Mouse (Mus musculus): ENCODE measurements around the gene Naa38. TPM values are rescaled to one million over a fixed set of nuclear protein-coding genes. Genes with fewer than 3 reads are reported as not detected.
"Not testable (repeated sequence)": the region's sequence is repeated elsewhere in the genome, so short reads cannot be mapped to it uniquely, and the experiment has no call there.

Gene Naa38
- polyA plus RNA-seq (2012; fragmentation: generic; extraction: Trizol) = 229 TPM
- long read RNA-seq, experiment 1, transcript Naa38-202 (2 exons, 404 nt) = minor isoform, 17 of 97 reads
- long read RNA-seq, experiment 1, transcript Naa38-204 (3 exons, 671 nt) = major isoform, 79 of 97 reads
- long read RNA-seq, experiment 1, partial matches to known transcripts = 0 of 97 reads
- long read RNA-seq, experiment 1, other reads (novel, unspliced or antisense) = 1 of 97 reads
- long read RNA-seq, experiment 2, transcript Naa38-204 (3 exons, 671 nt) = major isoform, 7 of 7 reads
- long read RNA-seq, experiment 2, partial matches to known transcripts = 0 of 7 reads
- long read RNA-seq, experiment 2, other reads (novel, unspliced or antisense) = 0 of 7 reads

DNA sequence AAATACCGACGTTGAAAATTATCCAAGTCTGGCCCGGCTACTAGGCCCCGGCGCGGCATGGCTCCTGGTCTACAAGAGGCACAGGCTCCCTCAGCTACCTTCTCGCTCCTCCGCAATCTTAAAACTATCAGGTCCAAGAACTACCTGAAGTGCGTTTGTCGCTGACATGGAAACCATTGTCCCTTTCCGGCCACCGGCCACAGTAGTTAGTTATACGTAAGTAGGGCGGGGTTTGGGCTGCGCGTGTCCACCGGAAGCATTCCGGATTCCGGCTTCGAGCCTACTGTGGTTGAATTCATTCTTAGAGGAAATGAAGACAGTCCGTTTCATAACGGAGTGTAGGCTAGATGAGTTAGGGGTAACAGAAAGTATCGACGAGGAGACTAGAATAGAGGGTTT is at the start of gene Naa38, which contains the start of gene Cyb5d1:
Gene Naa38 (plus strand): TSS at position 253 of the 399 bp plus-strand sequence.
Gene Cyb5d1 (minus strand): TSS at position 397 of the 399 bp plus-strand sequence.
- H3K27me3 ChIP-seq (ENCODE audit: control insufficient read depth, insufficient read depth, insufficient read length); H3K79me3 ChIP-seq (ENCODE audit: low read depth); H3K36me3 ChIP-seq (ENCODE audit: control insufficient read depth, insufficient read depth): not testable (repeated sequence)
- Histone ChIP-seq H3K4me3 (ENCODE audit: insufficient read depth, poor library complexity, severe bottlenecking) (peak within 1 kb of the TSS; percentile 92), H3K79me2 (ENCODE audit: control insufficient read depth, insufficient read depth) (peaks cover 26% of the 10 kb centered on the region), H3ac (ENCODE audit: control insufficient read depth, insufficient read length, low read depth) (peak within 1 kb of the TSS; percentile 97)
- TF ChIP-seq MAX (IDR thresholded peaks at IDR 0.05) = peak; percentile 78

DNA sequence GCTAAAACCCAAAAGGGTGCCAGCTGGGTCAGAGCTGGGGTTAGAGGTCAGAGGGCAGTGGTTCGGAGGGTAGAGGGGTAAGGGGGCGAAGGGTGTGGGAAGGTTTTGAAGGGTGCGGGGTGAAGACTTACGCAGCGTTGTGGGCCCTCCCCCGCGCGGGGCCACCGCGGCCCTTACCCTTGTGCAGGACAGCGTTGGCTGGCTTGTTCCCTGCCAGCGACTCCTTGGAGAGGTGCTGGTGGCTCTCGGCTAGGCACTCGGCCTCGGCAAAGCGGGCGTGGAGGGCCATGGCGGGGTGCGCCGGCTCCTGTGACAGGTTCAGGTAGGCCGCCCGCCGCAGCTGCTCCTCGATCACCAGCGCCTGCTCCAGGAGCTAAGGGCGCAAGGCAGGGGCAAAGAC is 48.8 kb upstream of the Naa38 start:
- no peaks in the 10 kb centered on the region for H3K79me2 ChIP-seq (ENCODE audit: control insufficient read depth, insufficient read depth)
- no peaks in the 10 kb centered on the region for H3K27me3 ChIP-seq (ENCODE audit: control insufficient read depth, insufficient read depth, insufficient read length)
- H3K36me3 ChIP-seq (ENCODE audit: control insufficient read depth, insufficient read depth) = peaks cover 75% of the 10 kb centered on the region
- no peak for TF ChIP-seq USF1 (IDR thresholded peaks at IDR 0.05; ENCODE audit: low read depth)
- H3K79me3 ChIP-seq (ENCODE audit: low read depth) = no peaks in the 10 kb centered on the region
- H3K4me3 ChIP-seq (ENCODE audit: insufficient read depth, poor library complexity, severe bottlenecking) = no peak overlapping the region
- no peak overlapping the region for H3ac ChIP-seq (ENCODE audit: control insufficient read depth, insufficient read length, low read depth)

DNA sequence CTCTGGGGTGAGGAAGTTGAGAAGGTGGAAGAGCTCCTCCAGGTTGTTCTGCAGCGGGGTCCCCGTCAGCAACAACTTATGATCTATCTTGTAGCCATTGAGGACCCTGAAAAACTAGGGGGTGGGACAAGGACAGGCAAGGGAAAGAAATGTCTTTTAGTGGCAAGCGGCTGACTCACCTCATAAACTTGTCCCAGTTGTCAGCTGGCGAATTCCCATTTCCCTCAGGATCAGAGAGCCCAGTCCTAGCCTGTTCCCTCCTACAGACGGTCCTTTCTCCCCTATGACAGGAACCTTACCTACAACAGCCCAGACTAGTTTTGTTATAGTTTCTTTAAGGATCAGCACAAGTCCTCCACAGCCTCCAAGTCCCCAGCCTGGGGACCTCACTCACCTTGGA is 38.7 kb upstream of the Naa38 start:
- no peaks in the 10 kb centered on the region for H3K79me3 ChIP-seq (ENCODE audit: low read depth)
- TF ChIP-seq MYOG (IDR thresholded peaks at IDR 0.05; ENCODE audit: control insufficient read depth, extremely low read depth, insufficient read length) (no peak), MAX (IDR thresholded peaks at IDR 0.05) (no peak), USF1 (IDR thresholded peaks at IDR 0.05; ENCODE audit: low read depth) (no peak), FOSL1 (IDR thresholded peaks at IDR 0.05; ENCODE audit: insufficient read depth, low read length, poor library complexity, severe bottlenecking) (no peak), CTCF (IDR thresholded peaks at IDR 0.05; ENCODE audit: control insufficient read depth, insufficient read depth, insufficient read length) (no peak), CEBPB (IDR thresholded peaks at IDR 0.05; ENCODE audit: low read depth) (no peak), MYOD1 (IDR thresholded peaks at IDR 0.05; ENCODE audit: control insufficient read depth, insufficient read length, low read depth) (no peak)
- no peak overlapping the region for H3K4me3 ChIP-seq (ENCODE audit: insufficient read depth, poor library complexity, severe bottlenecking)
- peaks cover 93% of the 10 kb centered on the region for H3K36me3 ChIP-seq (ENCODE audit: control insufficient read depth, insufficient read depth)
- no peaks in the 10 kb centered on the region for H3K79me2 ChIP-seq (ENCODE audit: control insufficient read depth, insufficient read depth)
- H3K27me3 ChIP-seq (ENCODE audit: control insufficient read depth, insufficient read depth, insufficient read length) = no peaks in the 10 kb centered on the region
- no peak overlapping the region for H3ac ChIP-seq (ENCODE audit: control insufficient read depth, insufficient read length, low read depth)

DNA sequence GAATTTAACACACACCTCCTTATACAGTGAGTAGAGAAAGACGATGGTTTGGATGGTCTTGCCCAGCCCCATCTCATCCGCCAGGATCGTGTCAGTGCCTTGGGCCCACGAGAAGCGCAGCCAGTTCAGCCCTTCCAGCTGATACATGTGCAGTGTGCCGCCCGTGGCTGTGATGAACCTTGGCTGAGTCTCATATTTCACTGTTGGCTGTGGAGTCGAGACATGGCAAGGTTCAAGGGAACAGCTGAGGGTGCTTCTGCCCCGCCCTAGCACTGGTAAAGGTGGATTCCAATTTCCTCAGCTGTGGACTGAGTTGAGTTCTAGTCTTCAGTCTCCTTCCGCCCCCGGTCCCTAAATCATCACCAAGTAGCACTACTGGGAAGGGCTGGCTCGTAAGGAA is 37.6 kb upstream of the Naa38 start:
- Histone ChIP-seq H3ac (ENCODE audit: control insufficient read depth, insufficient read length, low read depth) (no peak overlapping the region), H3K79me3 (ENCODE audit: low read depth) (no peaks in the 10 kb centered on the region), H3K4me3 (ENCODE audit: insufficient read depth, poor library complexity, severe bottlenecking) (no peak overlapping the region), H3K27me3 (ENCODE audit: control insufficient read depth, insufficient read depth, insufficient read length) (no peaks in the 10 kb centered on the region), H3K36me3 (ENCODE audit: control insufficient read depth, insufficient read depth) (peaks cover 91% of the 10 kb centered on the region), H3K79me2 (ENCODE audit: control insufficient read depth, insufficient read depth) (no peaks in the 10 kb centered on the region)
- no peak for TF ChIP-seq USF1 (IDR thresholded peaks at IDR 0.05; ENCODE audit: low read depth)
- no peak for TF ChIP-seq CTCF (IDR thresholded peaks at IDR 0.05; ENCODE audit: control insufficient read depth, insufficient read depth, insufficient read length)
- no peak for TF ChIP-seq MYOD1 (IDR thresholded peaks at IDR 0.05; ENCODE audit: control insufficient read depth, insufficient read length, low read depth)
- no peak for TF ChIP-seq MYOG (IDR thresholded peaks at IDR 0.05; ENCODE audit: control insufficient read depth, extremely low read depth, insufficient read length)
- no peak for TF ChIP-seq CEBPB (IDR thresholded peaks at IDR 0.05; ENCODE audit: low read depth)
- TF ChIP-seq MAX (IDR thresholded peaks at IDR 0.05) = no peak
- no peak for TF ChIP-seq FOSL1 (IDR thresholded peaks at IDR 0.05; ENCODE audit: insufficient read depth, low read length, poor library complexity, severe bottlenecking)

DNA sequence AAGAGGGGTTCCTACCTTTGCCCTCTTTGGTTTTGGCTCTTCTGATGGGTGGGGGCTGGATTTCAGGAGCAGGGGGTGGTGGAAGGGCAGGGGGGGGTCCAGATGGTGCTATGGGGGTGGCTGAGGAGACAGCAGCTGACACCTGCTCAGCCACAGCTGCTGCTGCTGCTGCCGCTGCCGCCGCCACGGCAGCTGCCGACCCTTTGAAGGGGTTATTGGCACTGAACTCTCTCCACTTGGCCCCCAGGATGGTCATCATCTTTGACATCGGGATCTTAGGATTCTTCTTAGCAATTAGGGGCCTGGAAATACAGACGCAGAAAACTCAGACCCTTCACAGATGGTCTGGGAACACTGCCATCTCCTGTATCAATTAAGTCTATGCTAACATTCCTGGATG is 33.3 kb upstream of the Naa38 start:
- TF ChIP-seq CTCF (IDR thresholded peaks at IDR 0.05; ENCODE audit: control insufficient read depth, insufficient read depth, insufficient read length) (no peak), CEBPB (IDR thresholded peaks at IDR 0.05; ENCODE audit: low read depth) (no peak), MYOG (IDR thresholded peaks at IDR 0.05; ENCODE audit: control insufficient read depth, extremely low read depth, insufficient read length) (peak; percentile 69), USF1 (IDR thresholded peaks at IDR 0.05; ENCODE audit: low read depth) (no peak), MYOD1 (IDR thresholded peaks at IDR 0.05; ENCODE audit: control insufficient read depth, insufficient read length, low read depth) (peak; percentile 18)
- H3K4me3 ChIP-seq (ENCODE audit: insufficient read depth, poor library complexity, severe bottlenecking) = no peak overlapping the region
- peaks cover 68% of the 10 kb centered on the region for H3K36me3 ChIP-seq (ENCODE audit: control insufficient read depth, insufficient read depth)

DNA sequence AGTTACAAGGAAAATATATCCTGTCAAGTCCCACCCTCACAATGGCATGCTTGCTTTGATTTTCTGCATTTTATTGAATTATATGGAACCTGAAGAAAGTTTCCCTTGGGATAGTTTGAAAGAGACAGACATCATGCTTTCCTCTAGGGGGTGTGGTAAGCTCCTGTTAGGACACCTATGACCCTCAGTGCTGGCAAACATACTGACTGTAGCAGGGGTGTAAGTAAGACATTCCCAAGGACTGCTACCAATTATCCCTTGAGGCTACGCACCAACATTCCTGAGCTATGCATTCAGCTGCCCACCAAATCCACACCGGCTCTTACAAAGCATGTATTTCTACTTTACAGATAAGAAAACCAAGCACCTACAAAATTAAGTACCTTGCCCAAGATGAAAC is 32.8 kb upstream of the Naa38 start:
- peaks cover 63% of the 10 kb centered on the region for H3K36me3 ChIP-seq (ENCODE audit: control insufficient read depth, insufficient read depth)
- H3ac ChIP-seq (ENCODE audit: control insufficient read depth, insufficient read length, low read depth) = no peak overlapping the region
- peaks cover 10% of the 10 kb centered on the region for H3K79me3 ChIP-seq (ENCODE audit: low read depth)
- H3K79me2 ChIP-seq (ENCODE audit: control insufficient read depth, insufficient read depth) = peaks cover 27% of the 10 kb centered on the region
- H3K27me3 ChIP-seq (ENCODE audit: control insufficient read depth, insufficient read depth, insufficient read length) = no peaks in the 10 kb centered on the region
- TF ChIP-seq CEBPB (IDR thresholded peaks at IDR 0.05; ENCODE audit: low read depth) (no peak), MYOD1 (IDR thresholded peaks at IDR 0.05; ENCODE audit: control insufficient read depth, insufficient read length, low read depth) (no peak), USF1 (IDR thresholded peaks at IDR 0.05; ENCODE audit: low read depth) (no peak), CTCF (IDR thresholded peaks at IDR 0.05; ENCODE audit: control insufficient read depth, insufficient read depth, insufficient read length) (no peak), FOSL1 (IDR thresholded peaks at IDR 0.05; ENCODE audit: insufficient read depth, low read length, poor library complexity, severe bottlenecking) (no peak), MAX (IDR thresholded peaks at IDR 0.05) (no peak), MYOG (IDR thresholded peaks at IDR 0.05; ENCODE audit: control insufficient read depth, extremely low read depth, insufficient read length) (no peak)
- no peak overlapping the region for H3K4me3 ChIP-seq (ENCODE audit: insufficient read depth, poor library complexity, severe bottlenecking)

More for the DNA sequence above, 33.3 kb upstream of the Naa38 start:
- Histone ChIP-seq H3ac (ENCODE audit: control insufficient read depth, insufficient read length, low read depth) (no peak overlapping the region), H3K27me3 (ENCODE audit: control insufficient read depth, insufficient read depth, insufficient read length) (no peaks in the 10 kb centered on the region), H3K79me2 (ENCODE audit: control insufficient read depth, insufficient read depth) (peaks cover 26% of the 10 kb centered on the region), H3K79me3 (ENCODE audit: low read depth) (peaks cover 10% of the 10 kb centered on the region)
